Comparison of ENCODE assay signal across 8 mouse cellular contexts in the genomic region with DNA sequence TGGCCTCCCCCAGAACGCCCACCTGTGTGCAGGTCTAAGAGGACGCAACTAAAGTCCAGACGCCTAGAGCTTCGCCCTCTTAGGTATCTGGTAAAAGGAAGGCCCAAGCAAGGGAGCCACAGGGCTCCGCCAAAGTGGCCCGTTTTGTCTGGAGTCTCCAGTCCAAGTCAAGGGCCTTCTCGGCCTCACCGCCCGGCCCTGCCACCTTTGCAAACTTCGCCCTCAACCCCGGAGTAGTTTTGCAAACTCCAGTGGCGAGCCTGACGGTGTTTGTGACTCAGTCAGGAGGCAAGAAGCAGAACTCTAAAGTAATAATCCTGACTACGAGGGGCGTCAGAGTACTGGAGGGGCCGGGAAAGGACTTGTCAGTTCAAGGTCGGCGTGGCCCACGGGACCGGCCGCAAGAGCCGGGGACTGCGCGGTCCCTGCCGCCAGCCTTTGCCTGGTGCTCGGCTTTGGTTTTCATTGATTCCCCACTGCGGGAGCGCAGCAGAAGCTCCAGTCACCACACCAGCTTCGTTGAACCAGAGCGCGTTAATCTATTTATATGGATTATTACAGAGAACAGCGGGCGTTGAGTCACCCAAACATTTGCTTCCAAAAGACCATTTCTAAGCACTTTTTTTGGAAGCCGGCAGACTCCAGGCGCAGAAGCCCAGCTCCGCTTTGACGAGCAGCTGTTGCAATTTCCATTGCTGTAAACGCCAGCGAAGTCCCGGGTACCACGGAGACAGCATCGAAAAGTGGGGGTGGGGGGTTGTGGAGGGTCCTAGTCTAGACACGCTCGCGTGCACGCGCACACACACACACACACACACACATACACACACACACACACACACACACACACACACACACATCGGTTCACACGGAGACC. TPM values are rescaled to one million over a fixed set of nuclear protein-coding genes. Genes with fewer than 3 reads are reported as not detected.
DNase-seq lines count a peak whose midpoint lies in the region; ATAC-seq and TF ChIP-seq lines count a peak whose summit lies in the region.

No protein-coding gene starts in this region.

- no peaks in the 10 kb centered on the region for H3K9me3 ChIP-seq in heart, embryonic 15.5 days (replicated peaks)
- H3K9me3 ChIP-seq in liver, embryonic 15.5 days (replicated peaks): no peaks in the 10 kb centered on the region

- H3K4me3 ChIP-seq in embryonic fibroblast, embryonic 13.5 days (ENCODE audit: insufficient read depth, low read length): peak overlapping the region; percentile 48
- H3K4me3 ChIP-seq in heart, embryonic 15.5 days: peak overlapping the region; percentile 59
- peak overlapping the region; percentile 45 for H3K4me3 ChIP-seq in liver, embryonic 15.5 days (replicated peaks)
- H3K4me3 ChIP-seq in olfactory bulb, adult 2 months (ENCODE audit: insufficient read depth, low read depth, low read length): peak overlapping the region; percentile 47

- H3K36me3 ChIP-seq in heart, embryonic 15.5 days: no peaks in the 10 kb centered on the region
- no peaks in the 10 kb centered on the region for H3K36me3 ChIP-seq in liver, embryonic 15.5 days (replicated peaks)

- 1% methylated on average over 45 of the region's 49 CpGs for WGBS in heart, embryonic 15.5 days
- WGBS in liver, embryonic 15.5 days (ENCODE audit: insufficient replicate concordance): 1% methylated on average over 49 of the region's 49 CpGs
- 3% methylated on average over 48 of the region's 49 CpGs for WGBS in olfactory bulb, adult 2 months

- no peaks in the 10 kb centered on the region for H3K4me1 ChIP-seq in embryonic fibroblast, embryonic 13.5 days (ENCODE audit: control insufficient read depth, insufficient read depth, low read length)
- peaks cover 44% of the 10 kb centered on the region for H3K4me1 ChIP-seq in heart, embryonic 15.5 days (replicated peaks)
- no peaks in the 10 kb centered on the region; the same call in 1 of the 2 replicates for H3K4me1 ChIP-seq in liver, embryonic 15.5 days (replicated peaks)
- H3K4me1 ChIP-seq in olfactory bulb, adult 2 months (ENCODE audit: control insufficient read depth, insufficient read depth, low read length): peaks cover 33% of the 10 kb centered on the region

- DNase-seq in cerebellum, postnatal 25 days: peak; percentile 21 to 38
- DNase-seq in cerebellum, adult 9-11 months: no peak
- peak; percentile 74 for DNase-seq in layer of hippocampus, adult 11-12 months (ENCODE audit: low spot score)
- DNase-seq in spleen, postnatal 14 days (ENCODE audit: low spot score in 2 of 2): no peak

- peak overlapping the region; percentile 41; the same call in 1 of the 2 replicates for H3K9ac ChIP-seq in heart, embryonic 15.5 days
- H3K9ac ChIP-seq in liver, embryonic 15.5 days: no peak overlapping the region

- ATAC-seq in heart, embryonic 15.5 days (replicated peaks; ENCODE audit: insufficient number of reproducible peaks, insufficient read depth, low FRiP score, low read depth): peak; percentile 23
- ATAC-seq in liver, embryonic 15.5 days (ENCODE audit: insufficient read depth): no peak

- H3K27ac ChIP-seq in embryonic fibroblast, embryonic 13.5 days (ENCODE audit: insufficient read depth, low read length): peak overlapping the region; percentile 81
- peak overlapping the region; percentile 50 for H3K27ac ChIP-seq in heart, embryonic 15.5 days
- no peak overlapping the region for H3K27ac ChIP-seq in liver, embryonic 15.5 days (replicated peaks)
- H3K27ac ChIP-seq in olfactory bulb, adult 2 months (ENCODE audit: insufficient read depth, low read depth, low read length): no peak overlapping the region

- peaks cover 86% of the 10 kb centered on the region for H3K27me3 ChIP-seq in heart, embryonic 15.5 days
- peaks cover 94% of the 10 kb centered on the region for H3K27me3 ChIP-seq in liver, embryonic 15.5 days

- H3K4me2 ChIP-seq in heart, embryonic 15.5 days: peak overlapping the region; percentile 87
- H3K4me2 ChIP-seq in liver, embryonic 15.5 days: peak overlapping the region; percentile 59

- 0 out of 2 replicates have a peak, but pooled peaks have one; percentile 40 for TF ChIP-seq POLR2A in embryonic fibroblast, embryonic 13.5 days (IDR thresholded peaks at IDR 0.05; ENCODE audit: low read depth, low read length)
- TF ChIP-seq POLR2A in olfactory bulb, adult 2 months (IDR thresholded peaks at IDR 0.05; ENCODE audit: insufficient read depth, low read depth, low read length): no peak

- no peak for TF ChIP-seq CTCF in embryonic fibroblast, embryonic 13.5 days (IDR thresholded peaks at IDR 0.05; ENCODE audit: borderline replicate concordance, insufficient read depth, low read length)
- TF ChIP-seq CTCF in olfactory bulb, adult 2 months (IDR thresholded peaks at IDR 0.05; ENCODE audit: insufficient read depth, low read depth, low read length): no peak

RNA-seq across cellular contexts. Expression of gene Sox9, which starts 0.8 kb away (rescaled TPM):
- 8.1 and 14.6 TPM in 2 replicates for polyA plus RNA-seq in embryonic fibroblast, embryonic 13.5 days (2011; ENCODE audit: insufficient read length, low read depth, missing spikeins)
- polyA plus RNA-seq in heart, embryonic 15.5 days (2015; fragmentation: Nextera tagmentation; extraction: Ambion mirVana): 24.7 and 27.7 TPM in 2 replicates
- polyA plus RNA-seq in liver, embryonic 15.5 days (2015; fragmentation: Nextera tagmentation; extraction: Ambion mirVana): 0.84 and 1.2 TPM in 2 replicates
- not detected in 2 replicates for polyA plus RNA-seq in olfactory bulb, adult 2 months (2012; ENCODE audit: insufficient read depth, insufficient read length, low replicate concordance, missing spikeins)

Comparison
In these comparisons a context has a peak if more than half of its experiments do, and no peak if none do; other contexts are left out.
1. DNase-seq: peak in cerebellum, postnatal 25 days (2 of 2) and layer of hippocampus, adult 11-12 months (single experiment); none in cerebellum, adult 9-11 months (single experiment) and spleen, postnatal 14 days (0 of 2).
2. H3K27ac ChIP-seq: peak in embryonic fibroblast, embryonic 13.5 days (single experiment) and heart, embryonic 15.5 days (single experiment); none in liver, embryonic 15.5 days (single experiment) and olfactory bulb, adult 2 months (single experiment).
3. Peak in every context shown above with its lines, with median percentiles within 50 percentile points of each other: H3K4me3 ChIP-seq.